Mouse (Mus musculus): ENCODE data around the gene Fbxo21. TPM values are rescaled to one million over a fixed set of nuclear protein-coding genes. Genes with fewer than 3 reads are reported as not detected.

The Fbxo21 gene
- polyA plus RNA-seq, 1 experiment: 0.06 TPM

GRCm38 (mm10) chr5:117989773-117990172 is 13.2 kb downstream of the Fbxo21 start:
- H3K27me3 ChIP-seq (ENCODE audit: control insufficient read depth): no peaks in the 10 kb centered on the region
- H3K9me3 ChIP-seq (ENCODE audit: control insufficient read depth, low read length): no peaks in the 10 kb centered on the region
- peaks cover 64% of the 10 kb centered on the region for H3K36me3 ChIP-seq (ENCODE audit: control insufficient read depth)
- no peak overlapping the region for H3K4me3 ChIP-seq (replicated peaks)
- TF ChIP-seq TAL1 (IDR thresholded peaks at IDR 0.05; ENCODE audit: low read length) (no peak), GATA1 (IDR thresholded peaks at IDR 0.05; ENCODE audit: low read length) (no peak)
- peaks cover 9% of the 10 kb centered on the region for H3K4me1 ChIP-seq (ENCODE audit: control insufficient read depth)

GRCm38 (mm10) chr5:117990957-117991356 is 14.4 kb downstream of the Fbxo21 start:
- Histone ChIP-seq H3K27me3 (ENCODE audit: control insufficient read depth) (no peaks in the 10 kb centered on the region), H3K4me1 (ENCODE audit: control insufficient read depth) (peaks cover 9% of the 10 kb centered on the region), H3K36me3 (ENCODE audit: control insufficient read depth) (peaks cover 70% of the 10 kb centered on the region), H3K4me3 (replicated peaks) (no peak overlapping the region), H3K9me3 (ENCODE audit: control insufficient read depth, low read length) (no peaks in the 10 kb centered on the region)
- no peak for TF ChIP-seq TAL1 (IDR thresholded peaks at IDR 0.05; ENCODE audit: low read length)
- no peak for TF ChIP-seq GATA1 (IDR thresholded peaks at IDR 0.05; ENCODE audit: low read length)

GRCm38 (mm10) chr5:117993550-117993949 is 17.0 kb downstream of the Fbxo21 start:
- no peaks in the 10 kb centered on the region for H3K27me3 ChIP-seq (ENCODE audit: control insufficient read depth)
- no peaks in the 10 kb centered on the region for H3K9me3 ChIP-seq (ENCODE audit: control insufficient read depth, low read length)
- peaks cover 8% of the 10 kb centered on the region for H3K4me1 ChIP-seq (ENCODE audit: control insufficient read depth)
- no peak overlapping the region for H3K4me3 ChIP-seq (replicated peaks)
- TF ChIP-seq GATA1 (IDR thresholded peaks at IDR 0.05; ENCODE audit: low read length) (no peak), TAL1 (IDR thresholded peaks at IDR 0.05; ENCODE audit: low read length) (no peak)
- H3K36me3 ChIP-seq (ENCODE audit: control insufficient read depth): peaks cover 71% of the 10 kb centered on the region

- H3K36me3 ChIP-seq (ENCODE audit: control insufficient read depth): peaks cover 67% of the 10 kb centered on the region
- H3K4me1 ChIP-seq (ENCODE audit: control insufficient read depth): no peaks in the 10 kb centered on the region
- no peaks in the 10 kb centered on the region for H3K9me3 ChIP-seq (ENCODE audit: control insufficient read depth, low read length)
- H3K27me3 ChIP-seq (ENCODE audit: control insufficient read depth): no peaks in the 10 kb centered on the region
- TF ChIP-seq TAL1 (IDR thresholded peaks at IDR 0.05; ENCODE audit: low read length) (no peak), GATA1 (IDR thresholded peaks at IDR 0.05; ENCODE audit: low read length) (no peak)
- no peak overlapping the region for H3K4me3 ChIP-seq (replicated peaks)
Measured at GRCm38 (mm10) chr5:117995372-117995901, 18.9 kb downstream of the Fbxo21 start.

GRCm38 (mm10) chr5:117995911-117996310 is 19.4 kb downstream of the Fbxo21 start:
- peaks cover 67% of the 10 kb centered on the region for H3K36me3 ChIP-seq (ENCODE audit: control insufficient read depth)
- H3K4me3 ChIP-seq (replicated peaks): no peak overlapping the region
- no peak for TF ChIP-seq TAL1 (IDR thresholded peaks at IDR 0.05; ENCODE audit: low read length)
- no peak for TF ChIP-seq GATA1 (IDR thresholded peaks at IDR 0.05; ENCODE audit: low read length)
- H3K27me3 ChIP-seq (ENCODE audit: control insufficient read depth): no peaks in the 10 kb centered on the region
- H3K4me1 ChIP-seq (ENCODE audit: control insufficient read depth): no peaks in the 10 kb centered on the region
- no peaks in the 10 kb centered on the region for H3K9me3 ChIP-seq (ENCODE audit: control insufficient read depth, low read length)

- TF ChIP-seq GATA1 (IDR thresholded peaks at IDR 0.05; ENCODE audit: low read length) (no peak), TAL1 (IDR thresholded peaks at IDR 0.05; ENCODE audit: low read length) (no peak)
- Histone ChIP-seq H3K4me1 (ENCODE audit: control insufficient read depth) (no peaks in the 10 kb centered on the region), H3K9me3 (ENCODE audit: control insufficient read depth, low read length) (no peaks in the 10 kb centered on the region), H3K36me3 (ENCODE audit: control insufficient read depth) (peaks cover 63% of the 10 kb centered on the region), H3K4me3 (replicated peaks) (no peak overlapping the region), H3K27me3 (ENCODE audit: control insufficient read depth) (no peaks in the 10 kb centered on the region)
Measured at GRCm38 (mm10) chr5:117996581-117996980, 20.1 kb downstream of the Fbxo21 start.

GRCm38 (mm10) chr5:117997434-117997970 is 21.0 kb downstream of the Fbxo21 start:
- TF ChIP-seq TAL1 (IDR thresholded peaks at IDR 0.05; ENCODE audit: low read length): no peak
- no peak for TF ChIP-seq GATA1 (IDR thresholded peaks at IDR 0.05; ENCODE audit: low read length)
- H3K36me3 ChIP-seq (ENCODE audit: control insufficient read depth): peaks cover 64% of the 10 kb centered on the region
- H3K4me1 ChIP-seq (ENCODE audit: control insufficient read depth): no peaks in the 10 kb centered on the region
- no peak overlapping the region for H3K4me3 ChIP-seq (replicated peaks)
- H3K9me3 ChIP-seq (ENCODE audit: control insufficient read depth, low read length): no peaks in the 10 kb centered on the region
- H3K27me3 ChIP-seq (ENCODE audit: control insufficient read depth): no peaks in the 10 kb centered on the region

GRCm38 (mm10) chr5:117999061-117999460 is 22.5 kb downstream of the Fbxo21 start:
- Histone ChIP-seq H3K36me3 (ENCODE audit: control insufficient read depth) (peaks cover 72% of the 10 kb centered on the region), H3K4me3 (replicated peaks) (no peak overlapping the region), H3K4me1 (ENCODE audit: control insufficient read depth) (no peaks in the 10 kb centered on the region), H3K27me3 (ENCODE audit: control insufficient read depth) (no peaks in the 10 kb centered on the region), H3K9me3 (ENCODE audit: control insufficient read depth, low read length) (no peaks in the 10 kb centered on the region)
- no peak for TF ChIP-seq TAL1 (IDR thresholded peaks at IDR 0.05; ENCODE audit: low read length)
- TF ChIP-seq GATA1 (IDR thresholded peaks at IDR 0.05; ENCODE audit: low read length): no peak

GRCm38 (mm10) chr5:117999584-117999983 is 23.1 kb downstream of the Fbxo21 start:
- Histone ChIP-seq H3K36me3 (ENCODE audit: control insufficient read depth) (peaks cover 66% of the 10 kb centered on the region), H3K27me3 (ENCODE audit: control insufficient read depth) (no peaks in the 10 kb centered on the region), H3K4me3 (replicated peaks) (no peak overlapping the region), H3K9me3 (ENCODE audit: control insufficient read depth, low read length) (no peaks in the 10 kb centered on the region), H3K4me1 (ENCODE audit: control insufficient read depth) (no peaks in the 10 kb centered on the region)
- TF ChIP-seq TAL1 (IDR thresholded peaks at IDR 0.05; ENCODE audit: low read length) (no peak), GATA1 (IDR thresholded peaks at IDR 0.05; ENCODE audit: low read length) (no peak)

- Histone ChIP-seq H3K4me1 (ENCODE audit: control insufficient read depth) (no peaks in the 10 kb centered on the region), H3K4me3 (replicated peaks) (no peak overlapping the region), H3K9me3 (ENCODE audit: control insufficient read depth, low read length) (no peaks in the 10 kb centered on the region), H3K27me3 (ENCODE audit: control insufficient read depth) (no peaks in the 10 kb centered on the region), H3K36me3 (ENCODE audit: control insufficient read depth) (peaks cover 57% of the 10 kb centered on the region)
- TF ChIP-seq GATA1 (IDR thresholded peaks at IDR 0.05; ENCODE audit: low read length) (no peak), TAL1 (IDR thresholded peaks at IDR 0.05; ENCODE audit: low read length) (no peak)
Measured at GRCm38 (mm10) chr5:118002059-118002458, 25.5 kb downstream of the Fbxo21 start.
